Mouse (Mus musculus) lung, postnatal 0 days (tissue): Measurements from ENCODE around the gene Maob. TPM values are rescaled to one million over a fixed set of nuclear protein-coding genes. Genes with fewer than 3 reads are reported as not detected.

Experiments used
- ATAC-seq: fragments of 200-750 bp; cut with Nextera tagmentation; 2 replicates; pipeline ENCODE4 v1.8.0; 2017; ENCODE audit warnings: moderate library complexity
- DNase-seq: peaks from one replicate; pipeline ENCODE4 v3.0.0-alpha.2; 2016; ENCODE audit warnings: low spot score
- H3K27ac ChIP-seq: fragments of 300-500 bp; sonication (generic); 2 replicates; pipeline ENCODE4 v1.5.1; 2014; ENCODE audit warnings: antibody characterized with exemption, mild to moderate bottlenecking, low read length, mixed read lengths
- H3K27me3 ChIP-seq: fragments of 300-500 bp; sonication (generic); replicated peaks from 2 replicates; pipeline ENCODE4 v1.6.1; 2014; ENCODE audit warnings: low read length, mixed read lengths; ENCODE audit not compliant: insufficient read depth
- H3K36me3 ChIP-seq: fragments of 300-500 bp; sonication (generic); 2 replicates; pipeline ENCODE4 v1.6.1; 2014; ENCODE audit warnings: low read length, mixed read lengths; ENCODE audit not compliant: insufficient read depth
- H3K4me1 ChIP-seq: fragments of 300-500 bp; sonication (generic); 2 replicates; pipeline ENCODE4 v1.6.1; 2014; ENCODE audit warnings: antibody characterized with exemption, low read depth, low read length, mixed read lengths; ENCODE audit not compliant: insufficient read depth
- H3K4me2 ChIP-seq: fragments of 300-500 bp; sonication (generic); replicated peaks from 2 replicates; pipeline ENCODE4 v1.6.1; 2014; ENCODE audit warnings: low read depth, mild to moderate bottlenecking, low read length, moderate library complexity, mixed read lengths
- H3K4me3 ChIP-seq: fragments of 300-500 bp; sonication (generic); 2 replicates; pipeline ENCODE4 v1.5.1; 2014; ENCODE audit warnings: low read depth, low read length
- H3K9ac ChIP-seq: fragments of 300-500 bp; sonication (generic); replicated peaks from 2 replicates; pipeline ENCODE4 v1.6.1; 2014; ENCODE audit warnings: low read depth, mild to moderate bottlenecking
- H3K9me3 ChIP-seq: fragments of 300-500 bp; sonication (generic); 2 replicates; pipeline ENCODE4 v1.6.1; 2016; ENCODE audit warnings: low read length, mixed read lengths
- CTCF ChIP-seq: IDR thresholded peaks from 2 replicates; pipeline ENCODE4 v1.5.1; 2016; ENCODE audit warnings: antibody characterized with exemption, mild to moderate bottlenecking
- EP300 ChIP-seq: IDR thresholded peaks from 2 replicates; pipeline ENCODE4 v1.6.1; 2016; ENCODE audit warnings: antibody characterized with exemption, mild to moderate bottlenecking, control low read depth
- WGBS: fragments of 180-500 bp; shearing (Covaris S2); extraction: QIAGEN DNeasy Blood & Tissue Kit; methylation state at CpG from one replicate; pipeline ENCODE4 v1.1.7; 2014; 5-methylcytosine and 5-hydroxymethylcytosine counted together
- polyA plus RNA-seq: library from polyadenylated mRNA; unstranded; fragments of >200 nt; fragmentation: Nextera tagmentation; extraction: Ambion mirVana; gene quantifications from 2 replicates; pipeline ENCODE4 v1.2.1, GENCODE M21; 2015

Maob gene
- polyA plus RNA-seq, 1 experiment from 2014 or later = 29.1 TPM

- 46% methylated on average over 1 of the region's 1 CpGs for WGBS
- no peak overlapping the region for H3K4me2 ChIP-seq
- no peaks in the 10 kb centered on the region for H3K36me3 ChIP-seq
- H3K9me3 ChIP-seq = no peaks in the 10 kb centered on the region
- TF ChIP-seq CTCF (no peak), EP300 (no peak)
- no peak overlapping the region for H3K9ac ChIP-seq
- H3K4me1 ChIP-seq = no peaks in the 10 kb centered on the region
- ATAC-seq = no peak
- peak; percentile 5 for DNase-seq
- H3K27ac ChIP-seq = no peak overlapping the region
- no peaks in the 10 kb centered on the region for H3K27me3 ChIP-seq
- no peak overlapping the region for H3K4me3 ChIP-seq
Observed at GRCm38 (mm10) chrX:16714033-16714432, 103.1 kb downstream of the Maob start.

- TF ChIP-seq CTCF = no peak
- TF ChIP-seq EP300 = no peak
- DNase-seq (no peak), ATAC-seq (no peak)
- Histone ChIP-seq H3K4me1 (no peaks in the 10 kb centered on the region), H3K27ac (no peak overlapping the region), H3K4me2 (no peak overlapping the region), H3K27me3 (no peaks in the 10 kb centered on the region), H3K36me3 (no peaks in the 10 kb centered on the region), H3K9me3 (no peaks in the 10 kb centered on the region), H3K9ac (no peak overlapping the region), H3K4me3 (no peak overlapping the region)
- 88% methylated on average over 1 of the region's 1 CpGs for WGBS
Observed at GRCm38 (mm10) chrX:16706094-16706493, 111.1 kb downstream of the Maob start.

Other genes with a start within 250 kb of the Maob start
- gene Maoa, start 197.7 kb downstream of the Maob start, polyA plus RNA-seq = 20.4 and 28.1 TPM in 2 replicates
- gene Ndp, start 94.4 kb upstream of the Maob start, polyA plus RNA-seq = 0.63 and 0.67 TPM in 2 replicates